Mouse (Mus musculus) v-Abl transformed pro-B cells (cell line): ENCODE measurements around the gene Map4.

Experiments used
- in situ Hi-C, 2 experiments: fragments of 400-800 bp; cut with MboI; formaldehyde crosslinking; loops; one replicate each; pipeline ENCODE4 v1.15.1; 2025; ENCODE audit not compliant: unreplicated experiment in 2 of 2

Map4 gene

DNA sequence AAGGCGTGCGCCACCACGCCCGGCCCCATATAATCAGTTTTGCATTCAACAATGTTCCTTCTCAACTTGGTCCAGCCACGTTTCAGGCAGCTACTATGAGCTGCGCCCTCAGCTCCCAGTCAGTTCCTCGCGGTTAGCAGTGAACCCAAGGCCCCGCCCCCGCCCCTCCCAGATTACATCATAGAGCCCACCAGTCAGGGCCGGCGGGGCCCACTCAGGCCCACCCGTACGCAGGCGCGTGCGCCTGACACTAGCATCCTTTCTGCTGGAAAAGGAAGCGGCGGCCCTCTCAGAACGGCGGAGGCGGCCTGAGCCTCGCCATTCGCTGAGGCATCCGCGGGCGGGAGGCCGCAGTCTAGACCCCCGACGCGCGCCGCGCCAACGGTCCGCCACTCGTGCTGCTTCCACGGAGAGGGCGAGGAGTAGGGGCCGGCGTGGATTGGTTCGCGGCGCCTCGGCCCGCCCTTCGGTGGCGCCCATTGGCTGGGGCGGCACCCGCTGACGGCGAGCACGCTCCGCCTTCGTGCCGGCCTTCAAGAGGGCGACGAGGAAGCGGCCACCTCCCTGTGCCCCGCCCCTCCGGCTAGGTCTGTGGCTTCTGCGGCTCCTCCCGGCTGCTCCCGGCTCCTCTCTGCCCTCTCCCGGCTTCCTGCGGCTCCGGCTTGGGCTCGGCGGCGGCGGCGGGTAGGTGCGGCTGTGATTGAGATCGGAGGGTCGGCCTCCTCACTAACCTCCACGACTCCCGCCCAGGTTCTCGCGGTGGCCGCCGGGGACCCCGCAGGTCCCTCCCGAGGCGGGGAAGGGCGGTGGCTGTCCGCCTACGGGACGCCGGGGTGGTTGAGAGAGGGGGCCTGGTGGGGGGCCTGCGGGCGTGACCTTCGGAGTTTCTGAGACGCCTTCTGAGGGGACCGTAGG, at the start of gene Map4:
Map4 (plus strand) TSS at position 204 of the 915 bp plus-strand sequence.
- in situ Hi-C loops: no loop called here

DNA sequence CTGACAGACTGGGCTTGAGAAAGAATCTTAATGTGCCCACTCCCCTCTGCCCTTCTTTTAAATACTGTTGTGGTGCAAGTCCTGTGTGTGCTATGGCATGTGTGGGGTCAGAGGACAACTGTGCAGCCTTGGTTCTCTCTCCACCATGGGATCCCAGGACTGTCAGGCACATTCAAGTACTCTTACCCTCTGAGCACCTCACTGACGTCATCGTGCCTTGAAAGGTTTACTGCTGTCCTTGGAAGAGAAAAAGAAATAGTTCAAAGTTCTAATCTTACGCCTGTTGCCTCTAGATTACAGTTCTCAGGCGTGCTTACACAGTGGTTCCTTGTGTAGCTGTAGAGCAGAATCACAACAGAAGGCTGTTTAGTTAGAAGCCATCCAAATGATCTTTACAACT, 45.0 kb upstream of the Map4 start:
- in situ Hi-C loops: no loop called here

DNA sequence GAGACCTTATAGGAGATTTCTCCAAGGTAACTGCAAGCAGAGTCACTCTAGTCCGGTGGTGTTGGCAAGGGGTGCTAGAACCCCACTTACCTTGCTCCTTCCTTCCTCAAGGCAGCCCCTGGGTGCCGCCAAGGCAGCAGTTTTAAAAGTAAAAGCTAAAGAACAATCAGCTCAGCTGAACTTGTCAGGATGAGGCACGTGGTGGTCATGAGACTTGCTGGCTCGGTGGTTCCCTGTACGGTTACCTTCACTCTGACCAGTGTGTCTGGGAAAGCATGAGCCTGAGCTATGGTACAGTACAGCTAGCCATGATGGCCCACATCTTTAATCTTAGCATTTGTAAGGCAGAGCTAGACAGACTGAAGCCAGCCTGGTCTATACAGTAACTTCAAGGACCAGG, 43.9 kb upstream of the Map4 start:
- in situ Hi-C loops: no loop called here

DNA sequence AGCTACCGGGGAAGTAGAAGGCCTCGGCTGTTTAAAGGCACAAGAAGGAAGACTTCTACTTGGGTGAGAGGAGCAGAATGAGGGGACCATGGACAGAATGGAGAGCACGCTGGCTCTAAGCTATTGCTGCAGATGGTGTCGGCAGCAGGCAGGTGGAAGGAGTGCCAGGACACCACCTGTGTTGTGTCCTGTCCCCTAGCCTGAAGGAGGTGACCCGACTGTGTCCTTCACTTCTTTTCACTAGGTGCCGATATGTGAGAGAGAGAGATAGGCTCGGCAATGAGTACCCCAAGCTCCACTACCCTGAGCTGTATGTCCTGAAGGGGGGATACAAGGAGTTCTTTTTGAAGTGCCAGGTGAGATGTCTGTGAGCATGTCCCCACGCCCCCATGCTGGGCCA, 39.8 kb upstream of the Map4 start:
- in situ Hi-C loops: loop anchor here in 1 of 2 experiments (5.0 to 10.0 kb wide), 2 partner anchors 181 to 403 kb away; no protein-coding TSS in a partner anchor

DNA sequence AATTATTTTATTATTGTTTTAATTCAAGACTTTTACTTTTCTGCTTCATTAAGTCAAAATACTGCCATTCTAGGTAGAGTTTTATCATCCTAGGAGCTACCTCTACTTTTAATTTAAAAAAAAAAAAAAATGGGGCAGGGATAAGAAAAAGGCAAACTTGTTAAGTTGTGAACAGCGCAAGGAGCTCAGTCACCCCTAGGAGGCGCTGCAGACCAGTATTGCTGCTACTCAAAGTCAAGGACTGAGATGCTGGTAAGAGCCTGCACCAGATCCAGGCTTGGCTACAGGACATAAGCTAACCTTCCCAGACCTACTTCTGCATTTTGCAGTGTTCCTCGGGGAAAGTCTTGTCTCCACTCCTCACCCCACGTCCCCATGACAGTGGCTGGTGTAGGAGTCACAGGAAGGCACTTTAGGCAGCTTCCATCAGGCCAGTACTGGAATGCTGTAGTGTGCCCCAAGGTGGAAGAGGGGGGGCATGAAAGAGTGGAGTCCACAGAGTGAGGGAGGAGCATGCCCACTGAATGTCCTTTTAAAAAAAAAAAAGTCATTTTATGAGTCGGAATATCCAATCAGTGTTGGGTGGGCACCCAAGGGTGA, 38.5 kb upstream of the Map4 start:
- in situ Hi-C loops: loop anchor here in 1 of 2 experiments (5.0 to 10.0 kb wide), 2 partner anchors 180 to 402 kb away; no protein-coding TSS in a partner anchor

DNA sequence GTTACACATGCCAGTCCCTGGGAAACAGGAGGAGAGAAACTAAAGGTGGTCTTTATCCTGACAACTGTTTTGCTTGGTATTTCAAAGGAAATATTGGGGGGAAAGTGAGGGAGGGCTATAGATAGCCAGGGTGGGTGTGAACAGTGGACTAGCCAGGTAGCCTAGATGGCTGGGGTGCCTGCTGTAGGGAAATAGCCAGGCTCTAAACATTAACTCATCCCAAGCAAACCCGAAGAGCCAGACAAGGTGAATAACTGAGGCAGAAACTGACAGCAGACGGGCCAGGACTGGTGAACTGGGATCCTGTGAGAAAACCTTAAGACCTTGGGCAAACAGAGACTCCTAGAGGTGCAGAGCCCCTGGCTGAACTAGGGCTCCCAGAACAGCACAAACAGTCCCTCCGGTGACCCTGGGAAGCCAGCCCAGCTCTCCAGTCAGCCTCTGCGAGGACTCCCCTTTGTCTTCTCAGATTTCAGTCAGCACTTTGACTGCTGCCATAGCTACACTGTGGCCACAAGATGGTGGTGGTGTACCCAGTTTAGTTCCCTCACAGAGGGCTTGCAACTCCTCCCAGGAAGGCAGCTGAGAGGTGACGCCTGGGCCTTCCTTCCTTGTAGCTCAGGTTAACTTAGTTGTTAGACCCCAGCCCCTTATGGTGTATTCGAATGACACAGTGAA, 36.7 kb upstream of the Map4 start:
- in situ Hi-C loops: loop anchor here (5.0 to 10.0 kb wide), 3 partner anchors 178 to 400 kb away; no protein-coding TSS in a partner anchor

DNA sequence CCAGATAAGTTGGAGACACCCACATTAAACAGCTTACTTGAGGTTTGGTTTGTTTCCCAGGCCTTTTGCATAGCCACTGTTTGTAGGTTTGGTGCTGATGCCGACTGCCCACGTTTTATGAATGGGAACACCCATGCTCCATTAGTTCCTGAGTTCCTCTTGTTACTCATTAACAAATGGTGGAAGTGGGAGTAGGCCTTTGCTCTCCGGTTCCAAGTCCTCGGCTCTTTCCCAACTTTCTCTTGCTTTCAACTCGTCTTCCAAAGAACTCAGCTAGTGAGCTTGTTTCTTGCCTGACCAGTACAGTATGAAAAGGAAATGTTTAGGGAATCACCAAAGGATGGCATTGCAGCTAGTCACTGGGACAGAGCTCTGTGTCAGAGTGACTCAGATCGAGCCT, 35.7 kb upstream of the Map4 start:
- in situ Hi-C loops: loop anchor here (5.0 to 10.0 kb wide), 3 partner anchors 177 to 399 kb away; no protein-coding TSS in a partner anchor

DNA sequence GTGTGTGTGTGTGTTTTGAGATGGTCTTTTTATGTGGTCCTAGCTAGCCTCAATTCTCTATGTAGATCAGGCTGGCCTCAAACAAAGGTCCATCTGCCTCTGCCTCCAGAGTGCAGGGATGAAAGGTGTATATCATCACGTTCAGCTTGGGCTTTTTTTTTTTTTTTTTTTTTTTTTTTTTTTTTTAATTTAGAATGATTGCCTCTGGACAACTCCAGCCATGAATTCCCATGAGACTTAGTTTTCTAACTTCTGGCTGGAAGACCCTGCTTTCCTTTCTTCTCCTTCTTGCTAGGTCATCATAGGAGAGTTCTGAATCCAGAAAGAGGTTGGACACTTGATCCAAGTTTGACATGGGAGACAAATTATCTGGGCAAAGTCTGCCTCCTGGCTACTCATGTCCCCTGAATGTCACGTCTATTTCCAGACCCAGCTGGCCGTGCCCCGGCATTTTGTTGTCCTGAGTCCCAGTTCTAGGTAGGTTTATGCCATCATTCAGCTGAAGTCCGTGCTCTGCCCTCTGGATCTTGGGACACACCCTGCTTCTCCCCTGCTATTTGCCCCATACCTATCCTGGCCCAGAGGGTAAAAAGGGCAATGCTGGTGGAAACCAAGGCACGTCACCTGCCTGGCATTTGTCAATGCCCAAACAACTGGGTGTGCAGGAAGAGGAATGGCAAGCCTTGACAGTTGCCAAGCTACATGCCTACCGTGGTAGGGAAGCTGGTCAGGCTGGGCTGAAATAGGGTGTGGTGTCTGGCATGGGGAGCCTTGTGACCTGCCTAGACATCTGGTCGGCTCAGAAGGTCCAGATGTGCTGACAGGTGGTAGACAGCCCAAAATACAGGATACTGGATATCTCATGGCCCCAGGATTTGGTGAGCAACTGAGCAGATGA, 34.8 kb upstream of the Map4 start:
- in situ Hi-C loops: loop anchor here (5.0 to 10.0 kb wide), 3 partner anchors 176 to 398 kb away; no protein-coding TSS in a partner anchor

DNA sequence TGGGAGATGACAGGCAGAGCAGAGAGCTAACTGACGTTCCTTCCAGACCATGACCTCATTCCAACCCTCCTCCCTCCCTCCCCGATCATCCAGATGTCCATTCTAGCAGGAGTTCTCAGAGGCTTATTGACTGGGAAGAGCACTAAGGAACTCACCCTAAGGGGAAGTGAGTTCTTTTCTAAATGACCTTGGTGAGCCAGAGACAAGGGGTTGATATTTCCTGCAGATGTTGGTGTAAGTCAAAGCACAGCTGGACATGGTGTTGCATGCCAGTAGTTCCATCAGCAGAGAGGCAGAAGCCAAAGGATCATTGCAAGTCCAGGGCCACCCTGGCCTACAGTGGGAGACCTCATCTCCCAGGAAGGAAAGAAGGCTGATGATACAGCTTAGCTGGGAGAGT, 33.2 kb upstream of the Map4 start:
- in situ Hi-C loops: loop anchor here (5.0 to 10.0 kb wide), 3 partner anchors 174 to 397 kb away; no protein-coding TSS in a partner anchor

DNA sequence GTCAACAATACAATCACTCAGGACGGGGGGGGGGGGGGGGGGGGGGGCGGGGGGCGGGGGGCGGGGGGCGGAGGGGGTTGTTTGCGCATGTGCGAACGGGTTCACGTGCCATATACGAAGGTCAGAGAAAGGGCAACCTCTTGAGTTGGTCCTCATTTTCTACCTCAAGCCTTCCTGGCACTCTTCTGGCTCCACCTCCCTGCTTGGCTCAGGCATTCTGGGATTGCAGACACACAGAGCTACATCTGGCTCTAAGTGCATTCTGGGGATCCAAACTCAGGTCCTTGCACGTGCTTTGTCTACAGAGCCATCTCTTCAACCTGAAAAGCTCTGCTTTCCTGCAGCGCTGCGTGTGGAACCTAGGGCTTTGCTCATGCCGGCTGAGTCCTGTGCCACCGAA, 31.9 kb upstream of the Map4 start:
- in situ Hi-C loops: loop anchor here (5.0 to 10.0 kb wide), 3 partner anchors 173 to 395 kb away; no protein-coding TSS in a partner anchor

DNA sequence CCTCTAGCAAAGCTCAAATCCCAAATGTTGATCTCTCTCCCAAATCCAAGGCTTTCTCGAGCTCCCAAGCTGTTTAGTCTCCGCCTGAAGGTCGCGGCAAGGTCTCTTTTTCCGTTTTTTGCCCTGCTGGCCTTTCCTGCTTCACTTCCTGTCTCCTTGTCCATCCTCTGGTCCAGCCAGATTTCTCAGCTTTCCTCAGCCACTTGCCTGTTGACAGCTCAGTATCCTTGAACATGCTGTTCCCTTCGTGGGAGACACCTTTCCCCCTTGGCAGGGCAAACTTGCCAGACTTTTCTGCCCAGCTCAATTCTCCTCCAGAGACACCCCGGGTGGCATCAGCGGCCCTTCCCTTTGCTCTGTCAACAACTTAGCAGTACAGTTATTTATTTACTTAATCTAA, 31.5 kb upstream of the Map4 start:
- in situ Hi-C loops: loop anchor here (5.0 to 10.0 kb wide), 3 partner anchors 173 to 395 kb away; no protein-coding TSS in a partner anchor

DNA sequence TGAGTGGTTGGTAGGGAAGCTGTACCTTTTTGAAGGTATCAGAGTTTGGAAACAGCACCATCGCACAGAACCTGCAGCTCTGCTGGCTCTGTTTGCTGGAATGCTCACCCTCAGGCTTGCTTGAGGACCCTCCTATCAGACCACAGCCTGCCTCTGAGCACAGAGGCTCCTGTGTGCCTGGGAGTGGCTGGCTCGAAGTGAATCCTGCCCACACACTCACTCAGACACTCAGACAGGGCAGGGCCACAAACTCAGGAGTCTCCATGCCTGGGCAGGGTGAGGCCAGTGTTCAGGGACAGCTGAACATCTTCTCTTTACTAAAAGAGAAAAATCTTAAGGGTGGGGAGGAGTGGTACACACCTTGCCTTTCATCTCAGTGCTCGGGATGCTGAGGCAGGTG, 30.7 kb upstream of the Map4 start:
- in situ Hi-C loops: no loop called here

DNA sequence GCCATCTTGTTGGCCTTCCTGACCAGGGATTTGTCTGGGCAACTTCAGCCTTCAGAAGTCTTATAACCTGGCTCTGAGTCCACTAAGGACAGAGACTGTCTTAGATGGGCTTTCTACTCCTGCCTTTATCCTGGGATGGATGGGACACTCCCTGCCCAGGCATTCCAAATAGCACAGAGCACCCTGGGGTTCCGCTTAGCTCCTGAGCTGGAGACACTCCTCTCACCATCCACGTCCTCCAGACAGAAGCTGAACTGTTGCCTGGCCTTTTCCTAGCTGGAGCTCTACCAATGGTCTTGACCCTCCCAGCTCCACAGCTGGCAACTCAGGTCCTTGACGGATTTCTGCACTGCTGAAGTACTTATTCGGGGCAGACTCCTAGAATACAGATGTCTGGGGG, 29.0 kb upstream of the Map4 start:
- in situ Hi-C loops: no loop called here

DNA sequence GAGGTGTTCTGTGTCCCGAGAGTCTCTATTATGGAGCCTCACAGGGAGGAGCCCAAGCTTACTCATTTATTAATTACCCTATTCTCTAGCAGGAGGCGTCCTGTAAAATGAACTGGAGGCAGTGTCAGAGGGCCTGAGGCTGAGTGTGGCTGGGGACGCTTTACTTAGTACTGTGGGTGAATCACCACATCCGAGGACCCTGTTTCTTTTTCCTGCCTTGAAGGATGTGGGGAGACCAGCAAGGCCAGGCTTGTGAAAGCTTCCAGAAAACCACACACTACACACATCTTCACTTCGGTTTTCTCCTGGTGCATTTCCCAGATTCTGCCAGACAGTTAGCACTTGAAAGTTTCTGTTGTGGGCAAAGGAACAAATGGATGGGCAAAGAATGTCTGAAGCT, 28.5 kb upstream of the Map4 start:
- in situ Hi-C loops: no loop called here

DNA sequence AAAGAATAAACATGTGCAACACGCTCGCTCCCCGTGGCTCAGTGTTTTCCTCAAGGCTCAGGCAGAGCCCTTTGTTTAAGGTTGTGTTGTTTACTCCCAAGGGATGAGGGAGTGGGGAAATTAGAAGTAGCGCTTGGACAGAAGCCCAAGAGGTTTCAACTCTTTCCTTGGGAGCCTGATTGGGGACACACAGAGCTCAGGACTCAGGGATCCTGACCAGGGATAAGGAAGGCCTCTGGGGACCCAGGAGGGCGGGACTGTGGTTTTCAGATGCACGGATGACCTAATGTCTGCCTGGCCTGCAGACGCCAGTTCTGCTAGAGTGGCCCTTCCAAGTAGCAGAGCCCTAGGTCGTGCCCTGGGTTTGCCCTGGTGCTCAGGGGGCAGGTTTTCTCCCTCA, 24.0 kb upstream of the Map4 start:
- in situ Hi-C loops: no loop called here

DNA sequence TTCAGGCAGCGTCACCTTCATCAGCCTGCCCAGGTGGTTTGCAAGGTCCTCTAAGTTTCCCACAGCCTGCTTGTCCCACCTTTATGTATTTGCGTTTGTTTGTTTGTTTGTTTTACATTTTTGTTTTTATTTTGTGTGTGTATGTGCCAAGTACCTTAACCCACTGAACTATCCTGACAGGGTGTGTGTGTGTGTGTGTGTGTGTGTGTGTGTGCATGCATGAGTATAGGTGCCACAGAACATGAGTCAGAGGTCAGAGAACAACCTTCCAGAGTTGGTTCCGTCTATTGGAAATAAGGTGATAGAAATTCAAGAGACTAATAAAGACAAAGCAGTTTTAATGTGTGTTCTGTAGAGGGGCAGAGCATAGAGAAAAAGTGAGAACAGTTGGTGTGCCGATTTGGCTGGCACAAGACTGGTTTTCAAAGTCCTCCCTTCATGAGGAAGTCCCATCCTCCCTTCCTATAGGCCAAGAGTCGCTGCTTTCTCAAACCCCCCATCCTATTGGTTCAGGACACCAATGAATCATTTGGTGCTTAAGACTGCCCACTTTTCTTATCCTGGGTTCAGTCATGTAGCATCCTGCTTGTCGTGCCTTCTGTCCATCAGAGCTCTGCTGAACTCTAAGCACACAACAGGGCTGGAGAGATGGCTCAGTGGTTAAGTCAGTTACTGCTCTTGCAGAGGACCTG, 23.3 kb upstream of the Map4 start:
- in situ Hi-C loops: no loop called here

DNA sequence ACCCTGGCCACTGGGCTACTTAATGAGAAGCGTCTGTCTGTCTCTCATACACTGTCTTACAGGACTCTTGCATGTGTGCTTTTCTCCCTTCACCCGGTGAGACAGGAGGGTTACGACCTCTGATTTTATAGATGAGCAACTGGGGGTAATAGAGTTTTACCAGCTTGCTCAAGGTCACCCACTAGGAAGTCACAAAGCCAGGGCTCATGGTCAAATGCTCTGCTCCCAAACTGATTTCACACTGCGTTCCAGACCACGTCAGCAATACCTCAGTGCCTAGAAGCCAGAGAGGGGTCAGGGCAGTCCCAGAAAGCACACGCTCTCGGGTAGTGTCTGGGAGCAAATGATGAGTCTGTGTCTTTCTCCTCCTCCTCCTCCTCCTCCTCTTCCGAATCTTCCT, 22.2 kb upstream of the Map4 start:
- in situ Hi-C loops: no loop called here

DNA sequence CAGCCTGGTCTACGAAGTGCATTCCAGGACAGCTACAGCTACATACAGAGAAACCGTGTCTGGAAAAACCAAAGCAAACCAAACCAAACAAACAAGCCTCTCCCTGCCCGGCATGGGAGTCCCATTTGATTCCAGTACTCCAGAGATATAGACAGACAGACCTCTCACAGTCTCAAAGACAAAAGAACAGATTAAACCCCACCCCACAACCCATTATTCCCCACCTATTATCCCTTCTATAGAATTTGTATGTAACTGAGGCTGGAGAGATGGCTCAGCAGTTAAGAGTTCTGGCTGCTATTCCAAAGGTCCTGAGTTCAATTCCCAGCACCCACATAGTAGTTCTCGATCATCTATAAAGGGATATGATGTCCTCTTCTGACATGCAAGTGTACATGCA, 21.3 kb upstream of the Map4 start:
- in situ Hi-C loops: no loop called here

DNA sequence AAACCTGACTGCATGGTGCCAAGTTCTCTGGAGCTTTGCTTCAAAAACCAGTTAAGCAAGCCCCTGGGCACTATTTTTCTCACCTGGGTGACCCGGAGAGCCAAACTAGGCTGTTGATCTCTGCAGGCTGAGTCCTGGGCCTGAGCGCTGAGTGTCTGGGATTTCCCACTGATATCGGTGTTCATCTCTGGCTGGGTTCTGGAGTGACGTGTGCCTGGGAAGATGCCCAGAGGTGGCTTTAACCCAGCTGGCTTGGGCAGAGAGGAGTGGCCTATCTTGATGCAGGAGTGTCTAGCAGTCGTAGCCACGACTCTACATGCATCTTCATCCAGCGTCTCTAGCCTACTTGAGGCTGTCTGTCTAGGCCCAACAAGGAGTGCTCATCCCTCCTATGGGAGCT, 19.5 kb upstream of the Map4 start:
- in situ Hi-C loops: no loop called here
